In genomic region chr5:137599600-137599999, GRCm38 (mm10) we compare ENCODE assay signal across 8 mouse cellular contexts. TPM values are rescaled to one million over a fixed set of nuclear protein-coding genes. Genes with fewer than 3 reads are reported as not detected.
DNase-seq lines count a peak whose midpoint lies in the region; ATAC-seq and TF ChIP-seq lines count a peak whose summit lies in the region.

No protein-coding gene starts in this region.

- H3K27me3 ChIP-seq in forebrain, embryonic 16.5 days (replicated peaks; ENCODE audit: control insufficient read depth, insufficient read depth, low read length) = no peaks in the 10 kb centered on the region
- H3K27me3 ChIP-seq in liver, embryonic 14.5 days (ENCODE audit: control insufficient read depth, insufficient read depth, low read length) = no peaks in the 10 kb centered on the region

- 68% methylated on average over 9 of the region's 9 CpGs for WGBS in forebrain, embryonic 16.5 days
- WGBS in liver, embryonic 14.5 days (ENCODE audit: insufficient replicate concordance) = 29% methylated on average over 9 of the region's 9 CpGs

- peak overlapping the region; percentile 82 for H3K4me3 ChIP-seq in gastrocnemius, adult 2 months
- peak overlapping the region; percentile 65 for H3K4me3 ChIP-seq in forebrain, embryonic 16.5 days (replicated peaks; ENCODE audit: low read length)
- H3K4me3 ChIP-seq in liver, embryonic 14.5 days (ENCODE audit: insufficient read depth in 1 of 2, low read depth in 2 of 2, low read length in 2 of 2) = peak overlapping the region; percentile 80 to 100

- H3K27ac ChIP-seq in gastrocnemius, adult 2 months = peak overlapping the region; percentile 99
- H3K27ac ChIP-seq in forebrain, embryonic 16.5 days (ENCODE audit: low read length) = no peak overlapping the region
- H3K27ac ChIP-seq in liver, embryonic 14.5 days = peak overlapping the region; percentile 59

- no peaks in the 10 kb centered on the region for H3K9me3 ChIP-seq in forebrain, embryonic 16.5 days (ENCODE audit: control insufficient read depth, low read length)
- no peaks in the 10 kb centered on the region for H3K9me3 ChIP-seq in liver, embryonic 14.5 days (ENCODE audit: control insufficient read depth, low read length)

- H3K4me2 ChIP-seq in forebrain, embryonic 16.5 days (ENCODE audit: low read length) = peak overlapping the region; percentile 95
- H3K4me2 ChIP-seq in liver, embryonic 14.5 days (ENCODE audit: low read depth) = peak overlapping the region; percentile 99

- DNase-seq in gastrocnemius, adult 2 months = no peak
- DNase-seq in gastrocnemius, postnatal 36 days = no peak
- peak; percentile 15 for DNase-seq in CD4-positive helper T cell, adult 2 months (ENCODE audit: low read depth, low spot score)
- no peak for DNase-seq in liver, embryonic 14.5 days (ENCODE audit: low read depth in 3 of 3, low spot score in 3 of 3)
- DNase-seq in MN1 (ENCODE audit: low spot score) = no peak
- no peak for DNase-seq in yolk sac, embryonic 10.5 days (ENCODE audit: low spot score)
- no peak for DNase-seq in frontal cortex, postnatal 10 days (ENCODE audit: low spot score in 2 of 2)

- H3K36me3 ChIP-seq in forebrain, embryonic 16.5 days (ENCODE audit: control insufficient read depth, insufficient read depth) = no peaks in the 10 kb centered on the region
- no peaks in the 10 kb centered on the region for H3K36me3 ChIP-seq in liver, embryonic 14.5 days (replicated peaks; ENCODE audit: control insufficient read depth, insufficient read depth, low read depth)

- no peak for TF ChIP-seq CTCF in gastrocnemius, adult 2 months (IDR thresholded peaks at IDR 0.05)
- TF ChIP-seq CTCF in liver, embryonic 14.5 days (IDR thresholded peaks at IDR 0.05; ENCODE audit: low read depth) = no peak

- peaks cover 27% of the 10 kb centered on the region for H3K4me1 ChIP-seq in forebrain, embryonic 16.5 days (replicated peaks; ENCODE audit: control insufficient read depth, insufficient read depth, low read length)
- H3K4me1 ChIP-seq in liver, embryonic 14.5 days (replicated peaks; ENCODE audit: control insufficient read depth in 2 of 2, insufficient read depth in 2 of 2, low read length in 1 of 2) = peaks cover 23 to 38% of the 10 kb centered on the region in 2 experiments

- TF ChIP-seq EP300 in liver, embryonic 14.5 days (IDR thresholded peaks at IDR 0.05; ENCODE audit: low read depth) = no peak

- H3K9ac ChIP-seq in forebrain, embryonic 16.5 days (replicated peaks; ENCODE audit: low read depth, low read length) = peak overlapping the region; percentile 70
- H3K9ac ChIP-seq in liver, embryonic 14.5 days (replicated peaks) = peak overlapping the region; percentile 89

- ATAC-seq in forebrain, embryonic 16.5 days = no peak
- no peak for ATAC-seq in liver, embryonic 14.5 days (ENCODE audit: insufficient read depth)

- intact Hi-C loops in gastrocnemius, adult 2 months (cut with DNase I) = no loop called here
- intact Hi-C loops in gastrocnemius, postnatal 36 days (cut with DNase I) = no loop called here

RNA-seq across cellular contexts. Expression of gene Mospd3, which starts 1.3 kb away (rescaled TPM):
- total RNA-seq in gastrocnemius, adult 2 months (2021) = 10 to 100 TPM in 1 of 2 experiments, 1 to 10 TPM in 1; 9.8 to 12.2 TPM
- 10 to 100 TPM in 1 of 2 experiments, 1 to 10 TPM in 1; 9.6 to 13.7 TPM for total RNA-seq in gastrocnemius, postnatal 36 days (2021)
- 43.5 and 43.7 TPM in 2 replicates for polyA plus RNA-seq in forebrain, embryonic 16.5 days (2015; fragmentation: Nextera tagmentation; extraction: Ambion mirVana)
- 34.9 and 45.5 TPM in 2 replicates for polyA plus RNA-seq in liver, embryonic 14.5 days (2012; rRNA removed)
- 33.8 and 38.4 TPM in 2 replicates for polyA plus RNA-seq in liver, embryonic 14.5 days (2014; fragmentation: Nextera tagmentation; extraction: Ambion mirVana)

RNA-seq across cellular contexts. Expression of gene Pcolce, which starts 14.0 kb away (rescaled TPM):
- 10 to 100 TPM; 30.9 to 76.1 TPM for total RNA-seq in gastrocnemius, adult 2 months (2021)
- total RNA-seq in gastrocnemius, postnatal 36 days (2021) = 10 to 100 TPM; 57.1 to 66.1 TPM
- polyA plus RNA-seq in forebrain, embryonic 16.5 days (2015; fragmentation: Nextera tagmentation; extraction: Ambion mirVana) = 10.6 and 18.3 TPM in 2 replicates
- polyA plus RNA-seq in liver, embryonic 14.5 days (2012; rRNA removed) = 11.7 and 12.2 TPM in 2 replicates
- 11.6 and 12.8 TPM in 2 replicates for polyA plus RNA-seq in liver, embryonic 14.5 days (2014; fragmentation: Nextera tagmentation; extraction: Ambion mirVana)

RNA-seq across cellular contexts. Expression of gene Fbxo24, which starts 29.2 kb away (rescaled TPM):
- under 1 TPM; 0.15 to 0.28 TPM for total RNA-seq in gastrocnemius, adult 2 months (2021)
- total RNA-seq in gastrocnemius, postnatal 36 days (2021) = not detected
- 0.23 and 0.25 TPM in 2 replicates for polyA plus RNA-seq in forebrain, embryonic 16.5 days (2015; fragmentation: Nextera tagmentation; extraction: Ambion mirVana)
- 0.02 and 0.04 TPM in 2 replicates for polyA plus RNA-seq in liver, embryonic 14.5 days (2012; rRNA removed)
- polyA plus RNA-seq in liver, embryonic 14.5 days (2014; fragmentation: Nextera tagmentation; extraction: Ambion mirVana) = 0.05 TPM in 1 of 2 replicates, not detected in the other

RNA-seq across cellular contexts. Expression of gene Lrch4, which starts 29.3 kb away (rescaled TPM):
- 10 to 100 TPM; 15.6 to 17.1 TPM for total RNA-seq in gastrocnemius, adult 2 months (2021)
- total RNA-seq in gastrocnemius, postnatal 36 days (2021) = 10 to 100 TPM; 13.6 to 13.8 TPM
- polyA plus RNA-seq in forebrain, embryonic 16.5 days (2015; fragmentation: Nextera tagmentation; extraction: Ambion mirVana) = 19.1 and 19.3 TPM in 2 replicates
- polyA plus RNA-seq in liver, embryonic 14.5 days (2012; rRNA removed) = 13.9 and 16.1 TPM in 2 replicates
- polyA plus RNA-seq in liver, embryonic 14.5 days (2014; fragmentation: Nextera tagmentation; extraction: Ambion mirVana) = 21.7 and 23.6 TPM in 2 replicates

RNA-seq across cellular contexts. Expression of gene Gm20605, which starts 29.4 kb away (rescaled TPM):
- total RNA-seq in gastrocnemius, adult 2 months (2021) = 1 to 10 TPM; 2.9 to 3.3 TPM
- total RNA-seq in gastrocnemius, postnatal 36 days (2021) = 1 to 10 TPM; 2.0 to 2.9 TPM
- polyA plus RNA-seq in forebrain, embryonic 16.5 days (2015; fragmentation: Nextera tagmentation; extraction: Ambion mirVana) = 5.1 and 8.7 TPM in 2 replicates
- 5.5 and 6.0 TPM in 2 replicates for polyA plus RNA-seq in liver, embryonic 14.5 days (2012; rRNA removed)
- polyA plus RNA-seq in liver, embryonic 14.5 days (2014; fragmentation: Nextera tagmentation; extraction: Ambion mirVana) = 3.2 and 3.9 TPM in 2 replicates
